Mouse (Mus musculus) megakaryocyte-erythroid progenitor cell, adult 5-6 weeks (primary cell): Measurements from ENCODE around the gene Sptbn1. TPM values are rescaled to one million over a fixed set of nuclear protein-coding genes. Genes with fewer than 3 reads are reported as not detected.

ENCODE experiments used
- ATAC-seq: replicated peaks from 2 replicates; pipeline ENCODE4 v1.8.0; 2016; ENCODE audit warnings: mild to moderate bottlenecking, inconsistent platforms; ENCODE audit not compliant: severe bottlenecking, poor library complexity, low FRiP score, low TSS enrichment
- total RNA-seq, 2 experiments: library from RNA; stranded (forward) in 1 of 2; stranded (reverse) in 1 of 2; fragments of 200-1000, 215-1000 nt in 1 of 2; fragments of >200 nt in 1 of 2; fragmentation: Nextera tagmentation in 1 of 2; gene quantifications; 2 replicates each; pipeline ENCODE4 v1.2.3; 2014 to 2017

Gene Sptbn1
- total RNA-seq, 2 experiments from 2014 or later = 12.0 to 12.8 TPM

GRCm38 (mm10) chr11:30085114-30085513, 182.9 kb downstream of the Sptbn1 start:
- ATAC-seq = no peak

GRCm38 (mm10) chr11:30057299-30057698, 210.7 kb downstream of the Sptbn1 start:
- ATAC-seq = peak; percentile 74

Other genes with a start within 250 kb of the Sptbn1 start
- 0.09 and 2.8 TPM in 2 replicates for gene Eml6, start 242.1 kb downstream of the Sptbn1 start, total RNA-seq (2014; fragmentation: Nextera tagmentation)
- gene Eml6, start 242.1 kb downstream of the Sptbn1 start, total RNA-seq (2017) = 1.6 and 1.8 TPM in 2 replicates
- not detected in 2 replicates for gene 4930505A04Rik, start 203.7 kb upstream of the Sptbn1 start, total RNA-seq (2014; fragmentation: Nextera tagmentation)
- gene 4930505A04Rik, start 203.7 kb upstream of the Sptbn1 start, total RNA-seq (2017) = not detected in 2 replicates